Mouse (Mus musculus): ENCODE results near the gene Mlycd. TPM values are rescaled to one million over a fixed set of nuclear protein-coding genes. Genes with fewer than 3 reads are reported as not detected.

Mlycd gene
- polyA plus RNA-seq, 1 experiment, result 30.5 TPM

GRCm38 (mm10) chr8:119394097-119394496 is 581 bp upstream of the Mlycd start:
- peak overlapping the region; percentile 49 for H3K27ac ChIP-seq (ENCODE audit: insufficient read depth, low read length)
- TF ChIP-seq POLR2A (IDR thresholded peaks at IDR 0.05; ENCODE audit: borderline replicate concordance, insufficient read depth, low read length) (no peak), CTCF (IDR thresholded peaks at IDR 0.05; ENCODE audit: borderline replicate concordance, insufficient read depth, low read depth, low read length) (no peak)
- 77% methylated on average over 9 of the region's 9 CpGs for WGBS

GRCm38 (mm10) chr8:119395072-119395950 is 633 bp downstream of the Mlycd start:
- TF ChIP-seq POLR2A (IDR thresholded peaks at IDR 0.05; ENCODE audit: borderline replicate concordance, insufficient read depth, low read length) (no peak), CTCF (IDR thresholded peaks at IDR 0.05; ENCODE audit: borderline replicate concordance, insufficient read depth, low read depth, low read length) (no peak)
- H3K27ac ChIP-seq (ENCODE audit: insufficient read depth, low read length), result peak overlapping the region; percentile 73
- peaks cover 14% of the 10 kb centered on the region for H3K4me1 ChIP-seq (ENCODE audit: control insufficient read depth, insufficient read depth, low read length)
- WGBS, result 4% methylated on average over 83 of the region's 83 CpGs
- no peak for DNase-seq
- H3K4me3 ChIP-seq (replicated peaks; ENCODE audit: insufficient read depth, low read depth, low read length), result peak overlapping the region; percentile 75
- no peaks in the 10 kb centered on the region for H3K27me3 ChIP-seq (ENCODE audit: control insufficient read depth, insufficient read depth, low read length)

More at GRCm38 (mm10) chr8:119394097-119394496, 581 bp upstream of the Mlycd start:
- no peak for DNase-seq
- H3K4me1 ChIP-seq (ENCODE audit: control insufficient read depth, insufficient read depth, low read length), result peaks cover 10% of the 10 kb centered on the region
- H3K4me3 ChIP-seq (replicated peaks; ENCODE audit: insufficient read depth, low read depth, low read length), result peak overlapping the region; percentile 67
- H3K27me3 ChIP-seq (ENCODE audit: control insufficient read depth, insufficient read depth, low read length), result no peaks in the 10 kb centered on the region

GRCm38 (mm10) chr8:119398558-119398957 is 3.9 kb downstream of the Mlycd start:
- WGBS, result 53% methylated on average over 9 of the region's 9 CpGs
- Histone ChIP-seq H3K27ac (ENCODE audit: insufficient read depth, low read length) (no peak overlapping the region), H3K4me3 (replicated peaks; ENCODE audit: insufficient read depth, low read depth, low read length) (no peak overlapping the region), H3K4me1 (ENCODE audit: control insufficient read depth, insufficient read depth, low read length) (peaks cover 14% of the 10 kb centered on the region), H3K27me3 (ENCODE audit: control insufficient read depth, insufficient read depth, low read length) (no peaks in the 10 kb centered on the region)
- no peak for DNase-seq
- TF ChIP-seq POLR2A (IDR thresholded peaks at IDR 0.05; ENCODE audit: borderline replicate concordance, insufficient read depth, low read length), result no peak
- TF ChIP-seq CTCF (IDR thresholded peaks at IDR 0.05; ENCODE audit: borderline replicate concordance, insufficient read depth, low read depth, low read length), result no peak

- H3K4me1 ChIP-seq (ENCODE audit: control insufficient read depth, insufficient read depth, low read length), result peaks cover 14% of the 10 kb centered on the region
- H3K4me3 ChIP-seq (replicated peaks; ENCODE audit: insufficient read depth, low read depth, low read length), result no peak overlapping the region
- H3K27ac ChIP-seq (ENCODE audit: insufficient read depth, low read length), result no peak overlapping the region
- DNase-seq, result no peak
- no peaks in the 10 kb centered on the region for H3K27me3 ChIP-seq (ENCODE audit: control insufficient read depth, insufficient read depth, low read length)
- TF ChIP-seq CTCF (IDR thresholded peaks at IDR 0.05; ENCODE audit: borderline replicate concordance, insufficient read depth, low read depth, low read length) (no peak), POLR2A (IDR thresholded peaks at IDR 0.05; ENCODE audit: borderline replicate concordance, insufficient read depth, low read length) (no peak)
- 48% methylated on average over 6 of the region's 6 CpGs for WGBS
Observed at GRCm38 (mm10) chr8:119399255-119399654, 4.6 kb downstream of the Mlycd start.

- WGBS, result 59% methylated on average over 9 of the region's 9 CpGs
- H3K27me3 ChIP-seq (ENCODE audit: control insufficient read depth, insufficient read depth, low read length), result no peaks in the 10 kb centered on the region
- DNase-seq, result no peak
- no peak overlapping the region for H3K4me3 ChIP-seq (replicated peaks; ENCODE audit: insufficient read depth, low read depth, low read length)
- no peak for TF ChIP-seq POLR2A (IDR thresholded peaks at IDR 0.05; ENCODE audit: borderline replicate concordance, insufficient read depth, low read length)
- H3K27ac ChIP-seq (ENCODE audit: insufficient read depth, low read length), result no peak overlapping the region
- H3K4me1 ChIP-seq (ENCODE audit: control insufficient read depth, insufficient read depth, low read length), result peaks cover 14% of the 10 kb centered on the region
Observed at GRCm38 (mm10) chr8:119400122-119400671, 5.5 kb downstream of the Mlycd start.

GRCm38 (mm10) chr8:119400904-119401303 is 6.2 kb downstream of the Mlycd start:
- Histone ChIP-seq H3K4me3 (replicated peaks; ENCODE audit: insufficient read depth, low read depth, low read length) (no peak overlapping the region), H3K4me1 (ENCODE audit: control insufficient read depth, insufficient read depth, low read length) (peaks cover 11% of the 10 kb centered on the region), H3K27ac (ENCODE audit: insufficient read depth, low read length) (no peak overlapping the region), H3K27me3 (ENCODE audit: control insufficient read depth, insufficient read depth, low read length) (no peaks in the 10 kb centered on the region)
- no peak for DNase-seq
- WGBS, result 82% methylated on average over 3 of the region's 3 CpGs
- TF ChIP-seq CTCF (IDR thresholded peaks at IDR 0.05; ENCODE audit: borderline replicate concordance, insufficient read depth, low read depth, low read length) (no peak), POLR2A (IDR thresholded peaks at IDR 0.05; ENCODE audit: borderline replicate concordance, insufficient read depth, low read length) (no peak)

- H3K4me3 ChIP-seq (replicated peaks; ENCODE audit: insufficient read depth, low read depth, low read length), result no peak overlapping the region
- no peaks in the 10 kb centered on the region for H3K27me3 ChIP-seq (ENCODE audit: control insufficient read depth, insufficient read depth, low read length)
- DNase-seq, result no peak
- H3K27ac ChIP-seq (ENCODE audit: insufficient read depth, low read length), result no peak overlapping the region
- H3K4me1 ChIP-seq (ENCODE audit: control insufficient read depth, insufficient read depth, low read length), result peaks cover 4% of the 10 kb centered on the region; the same call in 1 of the 2 replicates
- 76% methylated on average over 10 of the region's 10 CpGs for WGBS
- TF ChIP-seq POLR2A (IDR thresholded peaks at IDR 0.05; ENCODE audit: borderline replicate concordance, insufficient read depth, low read length) (no peak), CTCF (IDR thresholded peaks at IDR 0.05; ENCODE audit: borderline replicate concordance, insufficient read depth, low read depth, low read length) (no peak)
Observed at GRCm38 (mm10) chr8:119403912-119404311, 9.2 kb downstream of the Mlycd start.

- no peaks in the 10 kb centered on the region for H3K27me3 ChIP-seq (ENCODE audit: control insufficient read depth, insufficient read depth, low read length)
- H3K27ac ChIP-seq (ENCODE audit: insufficient read depth, low read length), result no peak overlapping the region
- DNase-seq, result no peak
- WGBS, result 92% methylated on average over 5 of the region's 5 CpGs
- no peaks in the 10 kb centered on the region; the same call in 1 of the 2 replicates for H3K4me1 ChIP-seq (ENCODE audit: control insufficient read depth, insufficient read depth, low read length)
- H3K4me3 ChIP-seq (replicated peaks; ENCODE audit: insufficient read depth, low read depth, low read length), result no peak overlapping the region
- TF ChIP-seq CTCF (IDR thresholded peaks at IDR 0.05; ENCODE audit: borderline replicate concordance, insufficient read depth, low read depth, low read length), result no peak
- no peak for TF ChIP-seq POLR2A (IDR thresholded peaks at IDR 0.05; ENCODE audit: borderline replicate concordance, insufficient read depth, low read length)
Observed at GRCm38 (mm10) chr8:119404648-119405047, 10.0 kb downstream of the Mlycd start.

Data from cerebellum, adult 2 months (tissue).